Mouse (Mus musculus) liver, embryonic 13.5 days (tissue): ENCODE measurements around the gene Acadm. TPM values are rescaled to one million over a fixed set of nuclear protein-coding genes. Genes with fewer than 3 reads are reported as not detected.
A peak's percentile ranks its signal among the peaks of the same experiment; 100 is the strongest.

Experiments used
- ATAC-seq: fragments of 200-750 bp; cut with Nextera tagmentation; 2 replicates; pipeline ENCODE4 v1.8.0; 2017; ENCODE audit warnings: low read depth, mild to moderate bottlenecking, moderate number of reproducible peaks, moderate library complexity
- DNase-seq: peaks from one replicate; pipeline ENCODE4 v3.0.0; 2022
- H3K27ac ChIP-seq: fragments of 300-500 bp; sonication (generic); 2 replicates; pipeline ENCODE4 v1.5.1; 2015; ENCODE audit warnings: moderate library complexity, mild to moderate bottlenecking, inconsistent platforms
- H3K27me3 ChIP-seq: fragments of 300-500 bp; sonication (generic); 2 replicates; pipeline ENCODE4 v1.6.1; 2015; ENCODE audit warnings: mild to moderate bottlenecking, inconsistent platforms
- H3K36me3 ChIP-seq: fragments of 300-500 bp; sonication (generic); 2 replicates; pipeline ENCODE4 v1.6.1; 2015; ENCODE audit warnings: mild to moderate bottlenecking, inconsistent platforms
- H3K4me1 ChIP-seq: fragments of 300-500 bp; sonication (generic); replicated peaks from 2 replicates; pipeline ENCODE4 v1.6.1; 2015; ENCODE audit warnings: inconsistent platforms
- H3K4me2 ChIP-seq: fragments of 300-500 bp; sonication (generic); 2 replicates; pipeline ENCODE4 v1.6.1; 2015; ENCODE audit warnings: inconsistent platforms, mild to moderate bottlenecking, moderate library complexity
- H3K4me3 ChIP-seq: fragments of 300-500 bp; sonication (generic); replicated peaks from 2 replicates; pipeline ENCODE4 v1.5.1; 2015; ENCODE audit warnings: mild to moderate bottlenecking, inconsistent platforms
- H3K9ac ChIP-seq: fragments of 300-500 bp; sonication (generic); 2 replicates; pipeline ENCODE4 v1.6.1; 2015; ENCODE audit warnings: mild to moderate bottlenecking, inconsistent platforms
- H3K9me3 ChIP-seq: fragments of 300-500 bp; sonication (generic); replicated peaks from 2 replicates; pipeline ENCODE4 v1.6.1; 2016; ENCODE audit warnings: inconsistent platforms
- WGBS: fragments of 180-500 bp; shearing (Covaris S2); methylation state at CpG from one replicate; pipeline ENCODE4 v1.1.7; 2015; ENCODE audit not compliant: insufficient replicate concordance; 5-methylcytosine and 5-hydroxymethylcytosine counted together
- polyA plus RNA-seq: library from polyadenylated mRNA; unstranded; fragments of >200 nt; fragmentation: Nextera tagmentation; extraction: Ambion mirVana; gene quantifications from 2 replicates; pipeline ENCODE4 v1.2.1, GENCODE M21; 2015

Acadm gene
- polyA plus RNA-seq, 1 experiment from 2014 or later: 52.6 TPM

- peaks cover 49% of the 10 kb centered on the region for H3K36me3 ChIP-seq
- WGBS: under 1% methylated on average over 12 of the region's 12 CpGs
- H3K4me3 ChIP-seq: peak overlapping the region; percentile 76
- no peaks in the 10 kb centered on the region for H3K9me3 ChIP-seq
- H3K9ac ChIP-seq: peak overlapping the region; percentile 92
- no peak for DNase-seq
- H3K4me1 ChIP-seq: peaks cover 54% of the 10 kb centered on the region
- no peak for ATAC-seq
- H3K27me3 ChIP-seq: no peaks in the 10 kb centered on the region
- H3K27ac ChIP-seq: peak overlapping the region; percentile 94
- H3K4me2 ChIP-seq: peak overlapping the region; percentile 89
These were observed 32.5 kb downstream of the Acadm start for GRCm38 (mm10) chr3:153911882-153912440.

- 11% methylated on average over 8 of the region's 8 CpGs for WGBS
- Histone ChIP-seq H3K4me2 (peak overlapping the region; percentile 89), H3K9me3 (no peaks in the 10 kb centered on the region), H3K27me3 (no peaks in the 10 kb centered on the region), H3K4me3 (peak overlapping the region; percentile 76), H3K36me3 (peaks cover 55% of the 10 kb centered on the region), H3K9ac (peak overlapping the region; percentile 92), H3K4me1 (peaks cover 54% of the 10 kb centered on the region), H3K27ac (peak overlapping the region; percentile 94)
- no peak for ATAC-seq
- DNase-seq: no peak
These were observed 33.1 kb downstream of the Acadm start for GRCm38 (mm10) chr3:153911197-153911881.

GRCm38 (mm10) chr3:153910489-153910888 lies 33.9 kb downstream of the Acadm start:
- 32% methylated on average over 7 of the region's 7 CpGs for WGBS
- peak overlapping the region; percentile 89 for H3K4me2 ChIP-seq
- H3K27me3 ChIP-seq: no peaks in the 10 kb centered on the region
- DNase-seq: no peak
- H3K9ac ChIP-seq: peak overlapping the region; percentile 92
- H3K4me3 ChIP-seq: peak overlapping the region; percentile 76
- H3K36me3 ChIP-seq: peaks cover 64% of the 10 kb centered on the region
- H3K4me1 ChIP-seq: peaks cover 58% of the 10 kb centered on the region
- H3K9me3 ChIP-seq: no peaks in the 10 kb centered on the region
- peak overlapping the region; percentile 94 for H3K27ac ChIP-seq
- no peak for ATAC-seq

- no peak for DNase-seq
- H3K9ac ChIP-seq: peak overlapping the region; percentile 92
These were observed 35.5 kb downstream of the Acadm start for GRCm38 (mm10) chr3:153908919-153909318.

GRCm38 (mm10) chr3:153906136-153906871 lies 38.1 kb downstream of the Acadm start, which contains the start of gene Msh4:
Gene Msh4, minus strand, starts transcription at chr3:153906138.
- H3K9ac ChIP-seq: no peak within 1 kb of the TSS
- peaks cover 62% of the 10 kb centered on the region for H3K4me1 ChIP-seq
- peaks cover 79% of the 10 kb centered on the region for H3K36me3 ChIP-seq
- H3K27ac ChIP-seq: 0 out of 2 replicates have a peak within 1 kb of the TSS, but pooled peaks have one; percentile 15
- 72% methylated on average over 9 of the region's 9 CpGs for WGBS
- H3K4me3 ChIP-seq: no peak within 1 kb of the TSS
- no peaks in the 10 kb centered on the region for H3K27me3 ChIP-seq
- ATAC-seq (peak; percentile 29), DNase-seq (no peak)
- no peaks in the 10 kb centered on the region for H3K9me3 ChIP-seq
- no peak within 1 kb of the TSS for H3K4me2 ChIP-seq

More at GRCm38 (mm10) chr3:153908919-153909318, 35.5 kb downstream of the Acadm start:
- Histone ChIP-seq H3K36me3 (peaks cover 80% of the 10 kb centered on the region), H3K27me3 (no peaks in the 10 kb centered on the region), H3K4me3 (peak overlapping the region; percentile 76), H3K27ac (peak overlapping the region; percentile 94), H3K4me1 (peaks cover 60% of the 10 kb centered on the region), H3K9me3 (no peaks in the 10 kb centered on the region), H3K4me2 (peak overlapping the region; percentile 89)
- WGBS: 68% methylated on average over 5 of the region's 5 CpGs
- ATAC-seq: no peak

GRCm38 (mm10) chr3:153905251-153906135 lies 38.9 kb downstream of the Acadm start:
- Histone ChIP-seq H3K4me2 (no peak overlapping the region), H3K27me3 (no peaks in the 10 kb centered on the region), H3K4me1 (peaks cover 61% of the 10 kb centered on the region), H3K27ac (0 out of 2 replicates have a peak overlapping the region, but pooled peaks have one; percentile 15), H3K4me3 (no peak overlapping the region), H3K36me3 (peaks cover 71% of the 10 kb centered on the region), H3K9me3 (no peaks in the 10 kb centered on the region), H3K9ac (no peak overlapping the region)
- peak; percentile 37 for ATAC-seq
- WGBS: 84% methylated on average over 49 of the region's 49 CpGs
- peak; percentile 58 for DNase-seq

- peak overlapping the region; percentile 40 for H3K27ac ChIP-seq
- no peaks in the 10 kb centered on the region for H3K27me3 ChIP-seq
- peaks cover 54% of the 10 kb centered on the region for H3K4me1 ChIP-seq
- peaks cover 62% of the 10 kb centered on the region for H3K36me3 ChIP-seq
- no peak overlapping the region for H3K9ac ChIP-seq
- no peak overlapping the region for H3K4me2 ChIP-seq
- DNase-seq (peak; percentile 46), ATAC-seq (peak; percentile 49)
- H3K4me3 ChIP-seq: no peak overlapping the region
- 54% methylated on average over 6 of the region's 6 CpGs for WGBS
- no peaks in the 10 kb centered on the region for H3K9me3 ChIP-seq
These were observed 39.8 kb downstream of the Acadm start for GRCm38 (mm10) chr3:153904586-153904985.

GRCm38 (mm10) chr3:153902595-153902994 lies 41.8 kb downstream of the Acadm start:
- H3K4me1 ChIP-seq: peaks cover 35% of the 10 kb centered on the region
- no peak overlapping the region for H3K4me2 ChIP-seq
- DNase-seq: no peak
- no peaks in the 10 kb centered on the region; the same call in 1 of the 2 replicates for H3K27me3 ChIP-seq
- no peak overlapping the region for H3K4me3 ChIP-seq
- no peak overlapping the region for H3K9ac ChIP-seq
- H3K36me3 ChIP-seq: peaks cover 42% of the 10 kb centered on the region
- H3K27ac ChIP-seq: peak overlapping the region; percentile 31; the same call in 1 of the 2 replicates
- 23% methylated on average over 3 of the region's 3 CpGs for WGBS
- ATAC-seq: no peak
- no peaks in the 10 kb centered on the region for H3K9me3 ChIP-seq

- peak; percentile 38 for DNase-seq
- 76% methylated on average over 1 of the region's 1 CpGs for WGBS
- Histone ChIP-seq H3K27ac (no peak overlapping the region), H3K4me3 (no peak overlapping the region), H3K36me3 (peaks cover 35% of the 10 kb centered on the region), H3K4me1 (peaks cover 36% of the 10 kb centered on the region), H3K9ac (no peak overlapping the region), H3K4me2 (no peak overlapping the region), H3K9me3 (no peaks in the 10 kb centered on the region), H3K27me3 (no peaks in the 10 kb centered on the region; the same call in 1 of the 2 replicates)
- no peak for ATAC-seq
These were observed 42.5 kb downstream of the Acadm start for GRCm38 (mm10) chr3:153901904-153902303.

- Histone ChIP-seq H3K27me3 (no peaks in the 10 kb centered on the region; the same call in 1 of the 2 replicates), H3K36me3 (no peaks in the 10 kb centered on the region), H3K9me3 (no peaks in the 10 kb centered on the region), H3K27ac (no peak overlapping the region), H3K4me3 (no peak overlapping the region), H3K9ac (no peak overlapping the region), H3K4me1 (peaks cover 27% of the 10 kb centered on the region), H3K4me2 (no peak overlapping the region)
- whole genome bisulfite sequencing: 25% methylated on average over 6 of the region's 6 CpGs
- ATAC-seq (no peak), DNase-seq (no peak)
These were observed 47.2 kb downstream of the Acadm start for GRCm38 (mm10) chr3:153897216-153897615.
